Mouse (Mus musculus): ENCODE results near the gene Gm18596.
"Not testable (repeated sequence)": the region's sequence is repeated elsewhere in the genome, so short reads cannot be mapped to it uniquely, and the experiment has no call there.

GRCm38 (mm10) chr10:77741924-77742688 lies at the start of gene Gm18596:
- not testable (repeated sequence) for TF ChIP-seq CTCF (IDR thresholded peaks at IDR 0.05; ENCODE audit: low read depth, low read length); GATA2 (IDR thresholded peaks at IDR 0.05; ENCODE audit: borderline replicate concordance, low read depth, low read length)

Measured in G1E (cell line).